Mouse (Mus musculus) T-helper 17 cell (primary cell): Measurements from ENCODE around the gene Tppp.
"Not testable (repeated sequence)": the region's sequence is repeated elsewhere in the genome, so short reads cannot be mapped to it uniquely, and the experiment has no call there.

Experiments
- in situ Hi-C, 2 experiments: fragments of 300-600 bp; cut with MboI, MseI; formaldehyde crosslinking; loops; 1 replicate in 1 of 2; 2 replicates in 1 of 2; pipeline ENCODE4 v1.15.1; 2025; ENCODE audit warnings: high pct_unique_total_duplicates in 2 of 2

The Tppp gene

DNA sequence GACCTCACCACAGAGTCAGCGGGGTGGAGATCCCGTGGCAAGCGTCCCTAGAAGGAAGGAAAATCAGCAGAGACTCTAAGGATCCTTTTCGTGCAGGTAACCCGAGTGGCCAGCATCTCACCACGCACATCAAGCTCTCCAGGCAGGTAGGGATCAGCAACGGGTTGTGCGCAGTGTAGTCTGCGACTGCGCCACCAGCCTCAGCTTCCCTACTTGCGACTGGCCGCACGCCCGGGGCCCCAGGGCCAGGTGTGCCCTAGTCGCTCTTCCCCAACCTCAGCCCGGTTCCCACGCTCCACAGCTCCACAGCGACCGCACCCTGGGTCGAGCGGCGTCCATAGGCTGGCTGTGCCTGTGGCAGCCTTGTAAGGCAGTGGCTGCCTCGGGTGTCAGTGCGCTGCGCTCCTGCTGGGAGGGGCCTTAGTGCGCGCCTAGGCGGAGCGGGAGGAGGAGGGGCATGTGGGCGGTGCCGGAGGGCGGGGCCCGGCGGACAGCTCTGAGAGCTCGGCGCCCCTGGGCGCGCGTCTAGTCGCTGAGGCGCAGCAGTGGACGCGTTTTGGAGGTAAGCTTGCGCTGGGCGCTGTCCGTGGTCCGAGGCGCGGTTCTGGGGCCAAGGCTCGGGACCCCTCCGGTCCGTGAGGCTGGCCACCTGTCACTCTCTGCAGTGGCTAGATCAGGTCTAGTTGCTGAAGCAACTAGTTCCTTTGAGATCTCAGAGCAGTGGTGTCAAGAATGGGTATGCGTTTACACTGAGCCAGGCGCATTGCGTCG, at the start of gene Tppp:
Gene Tppp (plus strand): TSS at position 460 of the 771 bp plus-strand sequence.
- in situ Hi-C loops = no loop called here

DNA sequence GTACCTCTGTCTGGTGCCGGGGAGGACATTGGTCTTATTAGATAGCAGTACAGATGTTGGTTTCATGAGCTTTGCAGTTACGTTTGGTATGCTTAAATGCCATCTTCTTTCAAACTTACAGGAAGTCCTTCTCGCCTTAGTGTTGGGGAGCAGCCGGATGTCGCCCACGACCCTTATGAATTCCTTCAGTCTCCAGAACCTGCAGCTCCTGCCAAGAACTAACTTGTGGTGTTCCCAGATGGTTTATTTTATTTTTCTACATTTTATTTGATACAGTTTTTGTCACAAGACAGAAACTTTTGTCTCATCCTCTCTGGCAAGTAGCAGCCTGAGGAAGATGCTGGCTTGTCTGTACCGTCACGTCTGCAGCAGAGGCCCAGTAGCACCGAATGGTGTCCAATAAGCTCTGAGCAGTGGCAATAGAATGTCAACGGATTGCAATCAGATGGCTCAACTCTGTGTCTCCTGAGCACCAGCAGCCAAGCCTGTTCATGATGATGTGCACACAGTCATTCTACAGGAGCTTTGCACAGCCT, 49.0 kb upstream of the Tppp start:
- in situ Hi-C loops = no loop called here

DNA sequence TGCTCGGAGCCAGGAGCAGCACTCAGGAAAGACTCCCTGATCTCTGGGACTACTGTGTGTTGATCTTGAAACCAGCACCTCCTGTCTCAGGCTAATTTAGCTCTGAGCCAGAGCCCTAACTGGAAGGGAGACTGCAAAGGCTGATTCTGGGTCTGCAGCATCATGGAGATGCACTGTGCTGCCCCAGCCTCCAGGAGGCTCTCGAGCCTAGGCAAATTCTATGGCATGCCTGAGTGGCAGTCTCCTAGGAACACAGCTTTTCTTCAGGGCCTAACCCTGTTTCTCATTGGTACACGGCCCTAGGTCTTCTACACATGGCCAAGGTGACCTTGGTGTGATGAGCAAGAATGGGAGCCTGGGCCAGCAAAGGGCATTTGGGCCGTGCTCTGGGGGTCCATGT, 48.0 kb upstream of the Tppp start:
- in situ Hi-C loops = no loop called here

- in situ Hi-C loops = no loop called here
Observed at GRCm38 (mm10) chr13:73963551-73963950, 45.7 kb upstream of the Tppp start, which contains the start of gene Zdhhc11. Gene Zdhhc11 (plus strand): TSS chr13:73963851.

GRCm38 (mm10) chr13:73970545-73971448, 38.4 kb upstream of the Tppp start:
- in situ Hi-C loops = loop anchor here (5.0 to 10.0 kb wide), 4 partner anchors 52 to 327 kb away; partner anchors contain the start of gene Ahrr (in 1 of the 2)

DNA sequence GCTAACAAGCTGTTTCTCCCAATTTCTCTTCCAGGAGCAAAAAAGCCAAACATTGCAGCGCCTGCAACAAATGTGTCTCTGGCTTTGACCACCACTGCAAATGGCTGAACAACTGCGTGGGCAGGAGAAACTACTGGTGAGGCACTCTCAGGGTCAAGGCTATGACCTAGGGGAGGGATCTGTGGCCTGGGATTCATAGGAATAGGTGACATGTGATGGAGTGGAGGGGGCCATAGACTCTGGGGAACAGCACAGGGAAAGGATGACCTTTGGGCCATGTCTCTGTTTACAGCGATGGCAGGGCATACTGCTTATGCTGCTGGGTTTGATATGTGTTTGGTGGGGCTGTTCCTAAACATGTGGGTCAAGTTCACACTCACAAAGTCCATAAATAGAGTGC, 34.7 kb upstream of the Tppp start:
- in situ Hi-C loops = loop anchor here (5.0 to 10.0 kb wide), 4 partner anchors 48 to 323 kb away; partner anchors contain the start of gene Ahrr (in 1 of the 2)

- in situ Hi-C loops = loop anchor here in 1 of 2 experiments (10.0 kb wide), 1 partner anchor 318 kb away; the partner anchor contains the start of gene Ahrr
Observed at GRCm38 (mm10) chr13:73976935-73977334, 32.3 kb upstream of the Tppp start.

DNA sequence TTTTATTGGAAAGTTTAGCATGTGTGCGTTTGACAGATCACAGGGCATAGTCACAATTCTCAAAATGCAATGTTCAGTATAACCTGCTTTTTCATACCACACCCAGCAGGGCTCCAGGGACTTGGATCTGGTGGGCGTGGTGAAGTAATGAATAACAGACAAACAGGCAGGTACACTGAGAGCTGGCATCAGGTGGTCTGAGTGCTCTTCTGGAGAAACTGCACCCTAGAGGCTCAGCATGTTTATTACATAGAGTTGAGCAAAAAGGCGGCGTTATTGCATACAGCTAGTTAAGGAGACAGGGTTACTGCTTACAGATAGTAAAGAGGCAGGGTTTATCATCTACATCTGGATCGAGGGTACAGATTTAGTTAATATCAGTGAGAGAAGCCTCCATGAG, 18.9 kb upstream of the Tppp start:
- in situ Hi-C loops = no loop called here

GRCm38 (mm10) chr13:73990761-73991160, 18.4 kb upstream of the Tppp start:
- in situ Hi-C loops = no loop called here

DNA sequence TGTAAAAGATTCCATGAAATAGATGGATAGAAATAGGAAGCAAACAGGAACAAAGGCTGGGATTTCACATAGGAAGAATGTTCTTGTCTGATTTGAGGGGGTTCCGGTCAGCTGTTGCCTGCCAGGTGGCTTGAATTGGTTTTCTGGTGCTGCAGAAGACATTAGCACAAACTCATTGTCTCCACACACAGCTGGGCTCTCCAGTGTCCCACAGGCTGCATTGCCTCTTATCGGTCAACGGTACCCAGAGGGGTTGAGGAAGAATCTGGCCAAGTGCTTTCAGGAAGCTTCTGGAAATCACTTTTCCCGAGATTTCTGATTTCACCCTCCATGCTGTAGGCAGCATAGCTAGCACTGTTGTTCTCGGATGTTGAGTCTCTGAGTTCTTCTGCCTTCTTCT, 17.9 kb upstream of the Tppp start:
- in situ Hi-C loops = no loop called here

DNA sequence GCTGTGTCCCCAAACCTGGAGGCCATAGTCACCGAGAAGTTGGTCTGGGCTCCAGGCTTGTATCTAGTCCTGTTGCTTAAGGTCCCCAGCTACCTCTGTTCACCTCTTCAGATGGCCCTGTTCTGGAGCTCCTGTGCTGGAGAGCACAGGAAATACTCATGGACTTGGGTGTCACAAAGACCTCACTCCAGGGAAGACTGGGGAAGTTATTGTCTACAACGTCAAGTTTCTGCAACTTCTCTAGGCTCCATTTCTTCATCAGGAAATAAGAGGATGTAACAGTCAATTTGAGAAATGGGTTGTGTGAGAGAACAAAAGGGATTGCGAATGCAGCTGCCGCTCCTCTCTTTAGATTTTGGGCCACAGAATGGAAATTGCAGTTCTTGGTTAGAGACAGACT, 12.8 kb upstream of the Tppp start:
- in situ Hi-C loops = no loop called here

- in situ Hi-C loops = no loop called here
Observed at GRCm38 (mm10) chr13:74000519-74000918, 8.7 kb upstream of the Tppp start.

GRCm38 (mm10) chr13:74000961-74001360, 8.2 kb upstream of the Tppp start:
- in situ Hi-C loops = no loop called here

DNA sequence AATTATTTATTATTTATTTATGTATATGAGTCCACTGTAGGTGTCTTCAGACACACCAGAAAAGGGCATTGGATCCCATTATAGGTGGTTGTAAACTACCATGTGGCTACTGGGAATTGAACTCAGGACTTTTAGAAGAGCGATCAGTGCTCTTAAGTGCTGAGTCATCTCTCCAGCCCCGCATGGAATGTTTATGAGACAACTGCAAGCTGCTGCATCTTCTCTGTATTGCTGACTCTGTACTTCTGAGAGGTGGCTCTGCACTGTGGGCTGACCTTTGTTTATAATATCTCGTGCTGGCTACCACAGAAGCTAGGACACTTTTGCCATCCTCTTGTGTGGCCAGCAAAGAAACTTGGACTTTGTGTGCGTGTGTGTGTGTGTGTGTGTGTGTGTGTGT, 7.7 kb upstream of the Tppp start:
- in situ Hi-C loops = no loop called here

GRCm38 (mm10) chr13:74006881-74007280, 2.3 kb upstream of the Tppp start:
- in situ Hi-C loops = not testable (repeated sequence)

- in situ Hi-C loops = not testable (repeated sequence)
Observed at GRCm38 (mm10) chr13:74008216-74008615, 991 bp upstream of the Tppp start.

DNA sequence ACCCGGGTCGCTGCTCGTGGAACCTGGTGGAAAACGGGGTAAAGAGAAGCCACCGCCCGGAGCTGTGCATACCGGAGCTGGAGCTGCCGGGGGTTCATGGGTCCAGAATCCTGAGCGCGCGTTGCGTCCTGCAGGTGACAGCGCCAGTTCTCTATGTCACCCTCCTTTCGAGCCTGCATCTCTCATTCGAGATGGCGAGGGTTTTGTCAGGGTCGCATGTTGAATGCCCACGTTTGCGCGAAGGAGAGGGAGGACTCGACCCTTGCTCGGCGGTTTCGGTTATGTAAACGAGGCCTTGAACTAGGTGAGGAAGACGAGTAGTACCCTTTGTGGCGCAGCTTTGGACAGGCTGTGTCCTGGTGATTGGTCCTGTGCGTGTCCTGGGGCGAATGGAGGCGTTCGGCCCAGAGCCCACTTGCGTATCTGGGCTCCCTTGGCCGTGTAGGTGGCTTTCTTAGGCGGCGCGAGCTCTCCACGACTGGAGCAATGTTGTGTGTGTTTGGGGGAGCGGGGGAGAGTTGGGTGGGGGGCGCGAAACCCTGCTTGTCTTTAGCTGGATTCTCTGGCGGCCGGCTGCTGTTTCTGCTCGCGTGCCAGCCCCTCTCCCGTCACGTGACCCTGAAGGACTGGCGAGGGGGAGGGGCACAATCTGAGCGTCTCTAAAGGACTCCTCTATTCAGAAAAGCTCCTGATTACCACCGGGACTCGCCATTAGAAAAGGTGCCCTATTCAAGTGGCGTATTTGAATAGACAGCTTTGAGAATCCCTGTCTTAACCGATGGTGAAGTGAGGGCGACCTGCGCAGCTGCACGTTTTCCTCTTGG, 796 bp downstream of the Tppp start:
- in situ Hi-C loops = no loop called here

DNA sequence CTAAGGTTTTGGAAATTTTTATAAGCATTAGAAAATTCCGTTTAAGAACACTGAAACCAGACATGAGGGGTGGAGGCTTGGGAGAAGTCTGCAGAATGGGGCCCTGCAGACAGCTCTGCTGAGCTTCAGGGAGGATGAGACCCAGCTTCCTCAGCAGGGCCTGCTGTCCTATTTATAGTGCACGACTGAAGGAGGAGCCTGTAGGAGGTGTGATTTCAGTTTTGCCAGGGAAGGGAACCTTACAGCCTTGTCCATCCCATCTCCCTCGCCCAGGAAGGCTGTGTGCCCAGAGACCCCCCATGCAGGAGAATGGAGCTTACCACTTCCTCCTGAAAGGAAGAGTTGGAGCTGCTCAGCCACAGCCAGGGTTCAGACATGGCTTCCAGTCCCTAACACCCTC, 1.5 kb downstream of the Tppp start:
- in situ Hi-C loops = no loop called here

GRCm38 (mm10) chr13:74015908-74016307, 6.7 kb downstream of the Tppp start:
- in situ Hi-C loops = no loop called here

DNA sequence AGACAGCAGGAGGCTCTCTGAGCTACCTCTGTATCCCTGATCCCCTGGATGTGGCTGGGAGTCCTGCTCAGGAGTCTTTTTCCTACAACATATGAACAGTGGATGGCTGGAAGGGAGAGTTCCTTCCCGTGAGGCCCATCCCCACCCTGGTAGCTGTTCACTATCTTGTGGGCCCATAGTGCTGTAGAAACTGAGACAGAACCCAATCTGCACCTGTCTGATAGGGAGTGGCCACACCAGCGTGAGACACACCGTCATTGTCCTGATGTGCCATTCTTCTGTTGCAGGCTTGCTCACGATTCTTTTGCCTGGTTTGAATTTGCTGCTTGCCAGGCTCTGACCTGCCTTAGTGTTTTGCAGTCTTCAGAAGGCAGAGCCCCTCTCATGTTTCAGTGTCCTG, 8.2 kb downstream of the Tppp start:
- in situ Hi-C loops = no loop called here

DNA sequence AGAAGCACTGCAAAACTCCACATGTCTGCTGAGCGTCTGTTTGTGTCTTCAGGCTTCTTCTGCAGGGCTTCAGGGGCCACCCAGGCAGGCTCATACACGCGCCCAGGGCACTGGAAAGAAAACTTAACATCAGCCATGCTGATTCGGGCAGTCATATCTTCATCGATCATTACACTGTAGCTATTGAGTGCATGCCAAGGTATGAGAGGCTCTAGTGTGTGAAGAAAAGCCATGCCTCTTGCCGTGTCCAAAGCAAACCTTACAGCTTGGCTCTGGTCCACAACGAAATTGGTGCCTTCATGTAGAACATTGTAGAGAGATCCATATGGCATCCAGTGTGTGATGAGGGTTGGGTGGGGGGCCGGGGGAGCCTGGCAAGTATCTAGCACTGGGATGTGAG, 9.8 kb downstream of the Tppp start:
- in situ Hi-C loops = not testable (repeated sequence)
